Mouse (Mus musculus) gastrocnemius, adult 8-10 months (tissue): ENCODE results near the gene Gm21411. TPM values are rescaled to one million over a fixed set of nuclear protein-coding genes. Genes with fewer than 3 reads are reported as not detected.
"Not testable (repeated sequence)": the region's sequence is repeated elsewhere in the genome, so short reads cannot be mapped to it uniquely, and the experiment has no call there.

Experiments
- DNase-seq, 2 experiments: peaks; one replicate each; pipeline ENCODE4 v3.0.0; 2022; ENCODE audit warnings: low spot score in 2 of 2
- total RNA-seq, 4 experiments: library from RNA; stranded (reverse); gene quantifications; 2 replicates each; pipeline ENCODE4 v1.2.4; 2022

Gene Gm21411
- not detected for total RNA-seq

DNA sequence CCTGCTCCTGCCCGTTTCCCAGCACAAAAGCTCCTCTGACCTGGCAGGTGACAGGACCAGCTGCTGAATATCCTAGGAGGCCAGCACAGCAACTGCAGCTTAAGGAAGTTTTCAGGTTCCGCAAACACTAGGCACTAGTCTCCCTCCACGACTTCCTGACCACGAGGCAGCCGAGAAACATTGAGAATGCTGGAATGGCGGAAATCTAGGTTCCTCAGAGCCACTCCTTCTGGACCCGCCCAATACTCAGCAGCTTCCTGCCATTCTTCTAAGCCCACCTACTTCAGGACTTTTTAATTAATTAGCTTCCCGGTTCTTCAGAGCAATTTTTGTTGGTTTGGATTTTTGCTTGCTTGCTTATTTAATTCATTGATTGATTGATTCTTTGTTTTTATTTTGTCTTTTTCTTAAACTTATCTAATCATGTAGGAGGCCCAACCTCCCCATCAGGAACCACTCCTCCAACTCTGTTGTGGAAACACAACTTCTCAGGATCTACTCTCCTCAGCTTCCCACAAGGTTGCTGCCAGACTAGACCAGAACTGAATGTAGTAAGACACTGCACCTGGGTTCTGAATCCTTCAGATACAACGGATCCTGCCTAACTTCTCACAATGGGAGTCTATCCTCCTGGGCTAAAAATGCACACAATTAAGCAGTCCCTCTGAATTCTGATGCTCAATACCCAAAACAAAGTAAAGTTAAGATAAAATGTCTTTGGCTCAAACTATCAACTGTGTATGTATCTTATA, at the start of gene Gm21411:
TSS of gene Gm21411 (minus strand) at position 205 of the 752 bp plus-strand sequence.
- DNase-seq: not testable (repeated sequence)

GRCm38 (mm10) chr4:146941691-146942090, 32.3 kb upstream of the Gm21411 start:
- not testable (repeated sequence) for DNase-seq

DNA sequence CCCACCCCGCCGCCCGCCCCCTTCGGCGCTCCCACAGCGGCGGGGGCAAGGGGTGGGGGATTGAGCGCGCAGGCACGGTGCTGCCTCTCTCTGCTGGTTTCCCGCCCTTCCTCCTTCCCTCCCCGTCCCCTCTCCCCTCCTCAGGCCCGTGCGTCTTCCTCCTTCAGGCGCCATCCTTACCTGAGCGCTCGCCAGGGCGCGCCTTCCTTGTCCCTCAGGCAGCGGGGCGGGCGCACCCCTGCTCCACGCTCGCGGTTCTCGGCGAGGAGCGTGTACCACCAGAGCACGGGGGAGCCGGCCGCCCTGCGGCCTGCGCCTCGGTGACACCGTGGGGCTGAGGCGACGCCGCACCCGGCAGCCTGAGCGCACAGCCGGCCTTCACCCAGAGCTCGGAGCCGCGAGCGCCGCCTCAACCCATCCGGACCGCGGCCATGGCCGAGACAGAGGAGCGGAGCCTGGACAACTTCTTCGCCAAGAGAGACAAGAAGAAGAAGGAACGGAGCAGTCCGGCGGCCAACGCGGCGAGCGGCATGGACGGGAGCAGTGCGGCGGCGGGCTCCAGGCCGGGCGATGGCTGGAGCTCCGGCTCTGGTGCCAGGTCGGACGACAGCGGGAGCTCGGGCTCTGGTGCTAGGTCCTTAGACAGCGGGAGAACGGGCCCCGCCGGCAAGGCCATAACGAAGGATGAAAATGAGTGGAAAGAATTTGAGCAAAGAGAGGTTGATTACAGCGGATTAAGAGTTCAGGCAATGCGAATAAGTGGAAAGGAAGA, 23.1 kb upstream of the Gm21411 start:
- no peak for DNase-seq

DNA sequence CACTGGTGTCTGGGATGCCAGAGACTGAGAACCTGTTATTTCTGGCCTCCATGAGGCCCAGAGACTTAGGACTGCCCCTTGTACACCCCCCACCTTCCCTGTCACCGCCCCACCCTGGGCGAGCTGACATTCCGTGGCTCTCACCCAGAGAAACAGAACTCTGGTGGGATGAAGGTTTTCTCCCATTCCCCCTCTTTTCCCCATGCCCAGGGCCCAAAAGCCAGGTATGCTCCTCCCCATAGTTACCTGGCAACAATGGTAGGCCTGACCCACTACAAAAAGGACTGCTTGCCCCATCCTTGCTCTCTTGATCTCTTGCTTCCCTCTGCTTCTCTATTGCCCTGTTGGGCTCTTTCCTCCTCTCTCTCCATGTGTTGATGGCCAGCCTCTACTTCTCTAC, 5.8 kb upstream of the Gm21411 start:
- DNase-seq: no peak

- not testable (repeated sequence) for DNase-seq
Measured at GRCm38 (mm10) chr4:146908131-146908530, 1.3 kb downstream of the Gm21411 start.

GRCm38 (mm10) chr4:146904782-146905181, 4.6 kb downstream of the Gm21411 start:
- DNase-seq: not testable (repeated sequence)

GRCm38 (mm10) chr4:146903126-146903525, 6.3 kb downstream of the Gm21411 start:
- not testable (repeated sequence) for DNase-seq

Other genes starting within 250 kb of the Gm21411 start
- not detected for gene Zfp989, start 62.4 kb upstream of the Gm21411 start, total RNA-seq
- gene Rex2, start 112.3 kb upstream of the Gm21411 start, total RNA-seq: under 1 TPM in 2 of 4 experiments, not detected in 2; 0.16 TPM
- gene Zfp991, start 222.4 kb upstream of the Gm21411 start, total RNA-seq: 1 to 10 TPM in 2 of 4 experiments, under 1 TPM in 2; 0.68 to 1.8 (median 0.97) TPM